Mouse (Mus musculus) right cerebral cortex, adult 2 months (tissue): ENCODE results near the gene Cep57l1.
A peak's percentile ranks its signal among the peaks of the same experiment; 100 is the strongest.

Experiments
- DNase-seq, 2 experiments: peaks; one replicate each; pipeline ENCODE4 v3.0.0; 2021 to 2022; ENCODE audit warnings: low spot score in 2 of 2

Gene Cep57l1

GRCm38 (mm10) chr10:41816516-41816915, 6.8 kb upstream of the Cep57l1 start:
- DNase-seq, result no peak

DNA sequence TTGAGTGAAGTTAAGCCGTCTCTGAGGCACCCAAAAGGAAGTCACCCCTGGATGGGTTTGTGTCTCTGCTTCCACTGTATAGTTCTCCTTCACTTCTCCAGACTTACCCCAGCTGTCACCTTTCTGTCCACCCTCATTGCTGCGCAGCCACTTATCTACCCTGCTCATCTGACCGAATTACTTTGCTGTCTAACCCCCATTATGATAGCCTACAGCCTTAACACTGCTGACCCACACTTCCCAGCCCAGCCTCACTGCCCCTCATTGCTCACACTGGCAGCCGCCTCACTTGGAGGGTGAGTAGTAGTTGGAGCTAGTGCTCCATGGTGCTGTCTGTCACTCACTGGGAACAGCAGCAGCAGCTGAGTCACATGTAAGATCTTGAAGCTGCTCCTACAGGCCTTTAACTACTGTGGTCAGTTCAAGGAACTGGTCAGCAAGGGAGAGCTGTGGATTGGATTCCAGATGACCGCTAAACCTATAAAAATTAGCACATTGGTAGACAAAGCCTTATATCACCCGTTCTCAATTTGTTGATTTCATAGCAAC, 4.7 kb upstream of the Cep57l1 start:
- DNase-seq, result no peak

GRCm38 (mm10) chr10:41812566-41812965, 2.9 kb upstream of the Cep57l1 start:
- DNase-seq, result no peak

GRCm38 (mm10) chr10:41810564-41811455, 1.1 kb upstream of the Cep57l1 start:
- DNase-seq, result peak in 1 of 2 experiments; percentile 26

DNA sequence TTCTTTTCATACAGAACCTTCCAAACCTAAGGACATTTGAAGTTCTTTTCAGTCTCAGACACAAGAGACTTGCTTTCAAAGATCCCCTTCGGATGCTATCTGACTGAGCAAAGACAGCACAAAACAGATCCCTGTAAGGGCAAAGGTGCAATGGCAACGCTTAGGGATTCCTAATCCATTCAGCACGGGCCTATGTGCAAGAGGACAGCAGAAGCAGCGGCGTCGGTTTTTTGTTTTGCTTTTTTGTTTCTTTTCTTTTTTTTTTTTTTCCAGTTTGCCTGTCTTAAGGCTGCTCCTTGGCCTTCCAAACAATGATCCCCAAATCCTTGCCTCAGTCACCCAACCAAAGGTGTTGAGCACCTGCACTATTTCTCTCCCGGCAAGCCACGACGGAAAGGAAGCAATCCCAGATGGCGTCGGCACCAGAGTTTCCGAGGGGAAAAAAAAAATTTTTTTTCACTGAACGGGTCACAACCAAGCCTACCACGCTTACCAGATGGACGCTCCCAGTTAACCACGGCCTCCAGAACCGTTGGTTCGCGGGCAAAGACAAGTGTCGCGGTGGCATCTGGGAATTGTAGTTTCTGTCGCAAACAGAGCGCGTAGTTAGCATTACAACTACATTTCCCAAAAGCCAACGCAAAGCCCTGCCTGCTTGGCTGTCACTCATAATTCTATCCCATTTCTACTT, 446 bp downstream of the Cep57l1 start:
- peak in 1 of 2 experiments; percentile 96 for DNase-seq

GRCm38 (mm10) chr10:41805729-41806355, 3.8 kb downstream of the Cep57l1 start:
- DNase-seq, result no peak

DNA sequence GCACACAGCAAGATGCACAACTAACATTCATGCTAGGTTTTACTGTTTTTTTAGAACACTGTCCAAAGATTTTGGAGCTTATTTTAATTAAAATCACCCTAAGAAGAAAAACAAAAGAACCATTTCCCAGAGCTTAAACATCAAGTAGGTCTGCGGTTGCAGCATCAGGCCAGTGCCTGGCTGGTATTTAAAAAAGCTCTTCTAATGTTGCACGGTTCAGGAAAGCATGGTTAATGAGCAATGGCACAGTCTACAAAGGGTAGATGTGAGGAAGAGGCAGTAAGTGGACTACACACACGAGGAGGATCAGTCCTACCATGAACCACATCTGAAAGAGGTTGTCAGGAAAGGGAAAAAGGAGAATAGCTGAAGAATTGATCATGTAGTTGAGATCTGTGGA, 5.0 kb downstream of the Cep57l1 start:
- DNase-seq, result no peak

DNA sequence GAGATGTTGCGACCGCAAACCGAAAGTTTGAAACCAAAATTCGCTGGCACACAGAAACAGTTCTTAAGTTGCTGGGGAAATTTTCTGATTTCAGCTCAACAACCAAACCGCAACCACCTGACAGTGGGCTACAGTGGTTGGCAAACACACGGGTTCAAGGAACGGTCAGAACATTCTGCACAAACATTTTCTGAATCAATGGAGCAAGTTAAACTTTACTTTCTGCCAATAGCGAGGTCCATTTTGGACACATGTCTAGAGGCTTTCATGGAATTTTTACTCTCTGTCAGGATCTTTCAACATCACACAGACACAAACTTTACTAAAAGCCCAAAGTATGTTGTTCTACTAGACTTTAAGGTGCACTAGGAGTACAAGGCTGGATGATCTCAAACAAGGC, 6.2 kb downstream of the Cep57l1 start:
- DNase-seq, result no peak

- DNase-seq, result no peak
These were observed 12.4 kb downstream of the Cep57l1 start for GRCm38 (mm10) chr10:41797253-41797652.

- no peak for DNase-seq
These were observed 17.3 kb downstream of the Cep57l1 start for GRCm38 (mm10) chr10:41792375-41792774.

- DNase-seq, result no peak
These were observed 42.4 kb downstream of the Cep57l1 start for GRCm38 (mm10) chr10:41767254-41767653.

- no peak for DNase-seq
These were observed 43.4 kb downstream of the Cep57l1 start for GRCm38 (mm10) chr10:41766280-41766679.

GRCm38 (mm10) chr10:41765586-41765985, 44.1 kb downstream of the Cep57l1 start:
- no peak for DNase-seq

DNA sequence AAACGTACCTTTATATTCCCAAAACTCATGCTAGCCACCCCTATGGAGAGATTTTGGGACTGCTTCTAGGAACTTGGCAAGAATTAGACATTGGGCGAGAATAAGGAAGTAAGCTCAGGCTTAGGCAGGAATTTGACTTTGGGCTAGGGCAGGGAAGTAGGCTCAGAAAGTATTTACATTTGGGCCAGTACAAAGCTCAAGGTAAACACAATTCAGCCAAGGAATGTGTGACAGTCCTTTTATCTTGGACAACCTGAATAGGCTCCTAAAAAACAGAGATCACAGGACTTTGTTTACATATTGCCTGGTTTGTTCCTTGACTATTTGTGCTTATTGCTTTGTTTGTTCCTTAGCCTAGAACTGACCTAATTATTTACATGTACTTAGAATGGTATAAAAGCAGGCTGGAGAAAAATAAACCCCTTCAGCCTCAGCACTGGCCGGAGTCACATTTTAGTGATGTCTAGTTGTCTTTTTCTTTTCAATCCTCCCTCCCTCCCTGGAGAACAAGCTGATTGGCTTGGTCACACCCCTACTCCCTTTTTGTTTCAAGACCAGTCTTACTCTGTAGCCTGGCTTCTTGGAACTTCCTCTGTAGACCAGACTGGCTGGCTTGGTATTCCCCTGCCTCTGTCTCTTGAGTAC, 45.8 kb downstream of the Cep57l1 start:
- no peak for DNase-seq

GRCm38 (mm10) chr10:41760866-41761265, 48.8 kb downstream of the Cep57l1 start:
- DNase-seq, result no peak

- no peak for DNase-seq
These were observed 51.6 kb downstream of the Cep57l1 start for GRCm38 (mm10) chr10:41758041-41758440.

GRCm38 (mm10) chr10:41757226-41757625, 52.4 kb downstream of the Cep57l1 start:
- no peak for DNase-seq

DNA sequence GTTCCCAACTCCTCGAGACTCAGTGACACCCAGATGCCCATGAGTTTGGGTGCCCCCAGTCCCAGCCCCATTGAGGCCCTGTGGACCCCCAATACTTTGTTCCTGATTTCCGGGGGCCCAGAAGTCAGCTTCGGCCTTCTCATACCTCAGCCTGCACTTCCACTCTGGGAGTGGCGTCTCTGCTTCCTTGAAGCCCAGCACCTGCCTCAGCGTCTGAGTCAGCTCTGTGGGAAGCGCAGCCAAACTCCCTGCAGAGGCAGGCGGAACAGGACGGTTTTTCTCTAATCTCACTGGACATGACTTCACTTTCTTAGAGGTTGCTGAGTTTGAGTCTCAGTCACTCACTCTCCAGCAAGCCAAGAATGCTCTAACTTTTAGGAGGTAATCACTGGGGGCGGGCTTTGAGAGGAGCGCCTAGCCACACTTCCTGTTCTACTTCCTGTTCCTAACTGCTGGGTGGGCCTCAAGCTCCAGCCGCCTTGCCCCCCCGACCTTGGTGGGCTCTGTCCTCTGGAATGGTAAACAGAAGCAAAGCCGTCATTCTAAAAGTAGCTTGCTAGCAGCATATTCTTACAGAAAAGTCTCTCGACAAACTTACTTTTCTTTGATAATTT, 57.7 kb downstream of the Cep57l1 start:
- DNase-seq, result peak in 1 of 2 experiments; percentile 9

DNA sequence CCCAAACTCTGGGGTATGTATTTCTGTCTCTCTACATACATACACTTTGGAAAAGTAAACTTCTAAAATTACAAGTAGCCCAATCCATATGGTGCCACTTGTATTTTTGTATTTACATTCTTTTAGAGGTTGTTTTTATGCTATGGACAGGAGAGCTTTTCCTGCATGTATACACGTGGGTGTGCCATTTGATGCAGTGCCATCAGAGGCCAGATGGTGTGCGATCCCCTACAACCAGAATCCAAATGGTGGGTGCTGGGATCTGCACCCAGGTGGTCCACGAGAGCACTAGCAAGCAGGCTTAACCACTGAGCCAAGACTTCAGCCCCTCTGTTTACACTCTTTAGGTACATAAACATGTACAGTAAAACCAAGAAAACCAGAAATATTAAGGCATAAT, 60.4 kb downstream of the Cep57l1 start:
- DNase-seq, result no peak

DNA sequence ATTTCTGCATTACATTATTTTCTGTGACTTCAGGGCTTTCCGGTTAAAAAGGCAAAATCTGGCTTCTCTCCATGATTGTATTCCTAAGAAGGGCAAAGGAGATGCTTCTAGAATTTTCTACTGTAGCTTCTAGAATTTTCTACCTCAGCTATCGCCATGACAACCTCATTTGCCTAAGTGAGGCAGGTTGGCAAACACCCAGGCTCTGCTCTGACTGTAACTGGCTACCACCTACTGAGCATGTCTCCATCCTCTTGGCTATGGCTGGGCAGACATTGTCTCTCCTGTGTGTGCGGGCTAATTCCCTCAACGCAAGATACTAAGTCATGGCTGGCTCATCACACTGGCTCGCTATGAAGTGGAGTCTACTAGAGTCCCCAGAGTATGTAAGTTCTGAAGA, 63.1 kb downstream of the Cep57l1 start:
- peak; percentile 36 to 59 for DNase-seq

- no peak for DNase-seq
These were observed 65.7 kb downstream of the Cep57l1 start for GRCm38 (mm10) chr10:41744006-41744405.
